Mouse (Mus musculus) olfactory bulb, adult 2 months (tissue): Measurements from ENCODE around the gene Pcsk6.
"Not testable (repeated sequence)": the region's sequence is repeated elsewhere in the genome, so short reads cannot be mapped to it uniquely, and the experiment has no call there.

Experiments
- CTCF ChIP-seq: fragments of 200-500 bp; IDR thresholded peaks from 2 replicates; pipeline ENCODE4 v1.5.1; 2012; ENCODE audit warnings: low read depth, mild to moderate bottlenecking, low read length, moderate library complexity; ENCODE audit not compliant: insufficient read depth
- POLR2A ChIP-seq: fragments of 200-500 bp; IDR thresholded peaks from 2 replicates; pipeline ENCODE4 v1.6.1; 2012; ENCODE audit warnings: mild to moderate bottlenecking, low read depth, low read length, moderate library complexity; ENCODE audit not compliant: insufficient read depth

GRCm38 (mm10) chr7:65934238-65934970 lies 72.9 kb downstream of the Pcsk6 start:
- not testable (repeated sequence) for TF ChIP-seq CTCF, POLR2A
